8 mouse cellular contexts compared by ENCODE assay signal in genomic region chr5:110177021-110177420, GRCm38 (mm10). TPM values are rescaled to one million over a fixed set of nuclear protein-coding genes. Genes with fewer than 3 reads are reported as not detected.
A peak's percentile ranks its signal among the peaks of the same experiment; 100 is the strongest.
DNase-seq lines count a peak whose midpoint lies in the region; ATAC-seq and TF ChIP-seq lines count a peak whose summit lies in the region.

No protein-coding gene starts in this region.

- TF ChIP-seq CTCF in embryonic fibroblast, embryonic 13.5 days (IDR thresholded peaks at IDR 0.05; ENCODE audit: borderline replicate concordance, insufficient read depth, low read length), result no peak

- H3K36me3 ChIP-seq in limb, embryonic 14.5 days (ENCODE audit: control insufficient read depth, insufficient read depth, low read length), result peaks cover 10% of the 10 kb centered on the region
- H3K36me3 ChIP-seq in stomach, embryonic 14.5 days (ENCODE audit: control insufficient read depth, insufficient read depth, low read length), result peaks cover 8% of the 10 kb centered on the region; the same call in 1 of the 2 replicates

- ATAC-seq in limb, embryonic 14.5 days (ENCODE audit: low FRiP score, low read depth), result no peak
- ATAC-seq in stomach, embryonic 14.5 days (ENCODE audit: insufficient number of reproducible peaks, insufficient read depth, low FRiP score, low read depth), result peak; percentile 10; the same call in 1 of the 2 replicates

- peak overlapping the region; percentile 87 for H3K4me3 ChIP-seq in embryonic fibroblast, embryonic 13.5 days (ENCODE audit: insufficient read depth, low read length)
- peak overlapping the region; percentile 94 for H3K4me3 ChIP-seq in limb, embryonic 14.5 days (replicated peaks; ENCODE audit: low read length)
- H3K4me3 ChIP-seq in stomach, embryonic 14.5 days (ENCODE audit: low read depth, low read length), result peak overlapping the region; percentile 95

- TF ChIP-seq POLR2A in embryonic fibroblast, embryonic 13.5 days (IDR thresholded peaks at IDR 0.05; ENCODE audit: low read depth, low read length), result no peak
- no peak for TF ChIP-seq POLR2A in limb, embryonic 14.5 days (IDR thresholded peaks at IDR 0.05; ENCODE audit: borderline replicate concordance, extremely low read depth, insufficient read depth, insufficient read length)

- no peaks in the 10 kb centered on the region for H3K27me3 ChIP-seq in limb, embryonic 14.5 days (ENCODE audit: control insufficient read depth, insufficient read depth, low read length)
- H3K27me3 ChIP-seq in stomach, embryonic 14.5 days (ENCODE audit: control insufficient read depth, insufficient read depth, low read length), result no peaks in the 10 kb centered on the region

- peak overlapping the region; percentile 88 for H3K9ac ChIP-seq in limb, embryonic 14.5 days (ENCODE audit: low read depth, low read length, severe bottlenecking)
- peak overlapping the region; percentile 88 for H3K9ac ChIP-seq in stomach, embryonic 14.5 days (replicated peaks; ENCODE audit: low read depth, low read length)

- H3K27ac ChIP-seq in embryonic fibroblast, embryonic 13.5 days (ENCODE audit: insufficient read depth, low read length), result peak overlapping the region; percentile 73
- H3K27ac ChIP-seq in limb, embryonic 14.5 days (replicated peaks; ENCODE audit: low read depth, low read length), result peak overlapping the region; percentile 81
- H3K27ac ChIP-seq in stomach, embryonic 14.5 days (ENCODE audit: low read length), result peak overlapping the region; percentile 55; the same call in 1 of the 2 replicates

- 0 out of 2 replicates have a peak, but pooled peaks cover 3% of the 10 kb centered on the region for H3K4me1 ChIP-seq in embryonic fibroblast, embryonic 13.5 days (ENCODE audit: control insufficient read depth, insufficient read depth, low read length)
- H3K4me1 ChIP-seq in limb, embryonic 14.5 days (ENCODE audit: control insufficient read depth, insufficient read depth, low read length), result peaks cover 11% of the 10 kb centered on the region
- peaks cover 6% of the 10 kb centered on the region for H3K4me1 ChIP-seq in stomach, embryonic 14.5 days (ENCODE audit: control insufficient read depth, insufficient read depth, low read length)

- H3K4me2 ChIP-seq in limb, embryonic 14.5 days (replicated peaks; ENCODE audit: low read depth, low read length, severe bottlenecking), result peak overlapping the region; percentile 58
- peak overlapping the region; percentile 74 for H3K4me2 ChIP-seq in stomach, embryonic 14.5 days (replicated peaks; ENCODE audit: low read depth, low read length)

- peak; percentile 12 for DNase-seq in embryo, embryonic 10 days (ENCODE audit: low spot score)
- DNase-seq in embryo, embryonic 11 days, result no peak
- DNase-seq in 3T3-L1 (ENCODE audit: low read depth, low spot score), result peak; percentile 38
- no peak for DNase-seq in limb, embryonic 14.5 days (ENCODE audit: low spot score)
- DNase-seq in thymus, postnatal 10 days (ENCODE audit: low spot score in 2 of 2), result no peak
- DNase-seq in urinary bladder, adult 2 months (ENCODE audit: low spot score), result no peak

- no peaks in the 10 kb centered on the region for H3K9me3 ChIP-seq in limb, embryonic 14.5 days (ENCODE audit: control insufficient read depth, low read length)
- H3K9me3 ChIP-seq in stomach, embryonic 14.5 days (ENCODE audit: control insufficient read depth, low read depth, low read length), result no peaks in the 10 kb centered on the region

- WGBS in limb, embryonic 14.5 days, result 3% methylated on average over 19 of the region's 19 CpGs
- under 1% methylated on average over 19 of the region's 19 CpGs for WGBS in stomach, embryonic 14.5 days

RNA-seq across cellular contexts. Expression of gene Golga3, which starts 0.5 kb away (rescaled TPM):
- polyA plus RNA-seq in embryonic fibroblast, embryonic 13.5 days (2011; ENCODE audit: insufficient read length, low read depth, missing spikeins), result 49.2 and 54.9 TPM in 2 replicates
- polyA plus RNA-seq in limb, embryonic 14.5 days (2012; rRNA removed), result 16.8 and 20.4 TPM in 2 replicates
- 29.7 and 30.8 TPM in 2 replicates for polyA plus RNA-seq in limb, embryonic 14.5 days (2014; fragmentation: Nextera tagmentation; extraction: Ambion mirVana)
- polyA plus RNA-seq in stomach, embryonic 14.5 days (2014; fragmentation: Nextera tagmentation; extraction: Ambion mirVana), result 25.8 and 27.1 TPM in 2 replicates
- 16.8 and 19.3 TPM in 2 replicates for polyA plus RNA-seq in urinary bladder, adult 2 months (2012; rRNA removed)

RNA-seq across cellular contexts. Expression of gene Chfr, which starts 41.4 kb away (rescaled TPM):
- 35.8 and 38.1 TPM in 2 replicates for polyA plus RNA-seq in embryonic fibroblast, embryonic 13.5 days (2011; ENCODE audit: insufficient read length, low read depth, missing spikeins)
- polyA plus RNA-seq in limb, embryonic 14.5 days (2012; rRNA removed), result 51.7 and 55.7 TPM in 2 replicates
- polyA plus RNA-seq in limb, embryonic 14.5 days (2014; fragmentation: Nextera tagmentation; extraction: Ambion mirVana), result 33.8 and 38.8 TPM in 2 replicates
- 42.0 and 42.2 TPM in 2 replicates for polyA plus RNA-seq in stomach, embryonic 14.5 days (2014; fragmentation: Nextera tagmentation; extraction: Ambion mirVana)
- 32.7 and 35.9 TPM in 2 replicates for polyA plus RNA-seq in urinary bladder, adult 2 months (2012; rRNA removed)

RNA-seq across cellular contexts. Expression of gene Ankle2, which starts 53.8 kb away (rescaled TPM):
- polyA plus RNA-seq in embryonic fibroblast, embryonic 13.5 days (2011; ENCODE audit: insufficient read length, low read depth, missing spikeins), result 37.2 and 37.3 TPM in 2 replicates
- polyA plus RNA-seq in limb, embryonic 14.5 days (2012; rRNA removed), result 17.6 and 20.5 TPM in 2 replicates
- polyA plus RNA-seq in limb, embryonic 14.5 days (2014; fragmentation: Nextera tagmentation; extraction: Ambion mirVana), result 31.8 and 35.3 TPM in 2 replicates
- 35.3 and 39.4 TPM in 2 replicates for polyA plus RNA-seq in stomach, embryonic 14.5 days (2014; fragmentation: Nextera tagmentation; extraction: Ambion mirVana)
- polyA plus RNA-seq in urinary bladder, adult 2 months (2012; rRNA removed), result 24.6 and 30.4 TPM in 2 replicates

Comparison
In these comparisons a context has a peak if more than half of its experiments do, and no peak if none do; other contexts are left out.
1. DNase-seq: peak in embryo, embryonic 10 days (single experiment) and 3T3-L1 (single experiment); none in embryo, embryonic 11 days (single experiment), limb, embryonic 14.5 days (single experiment), thymus, postnatal 10 days (0 of 2) and urinary bladder, adult 2 months (single experiment).
2. Peak in every context shown above with its lines, with median percentiles within 50 percentile points of each other: H3K27ac ChIP-seq and H3K4me3 ChIP-seq.